Mouse (Mus musculus) erythroblast, embryonic 14.5 days (primary cell): ENCODE measurements around the gene Sema4f. TPM values are rescaled to one million over a fixed set of nuclear protein-coding genes. Genes with fewer than 3 reads are reported as not detected.

Experiments
- H3K27me3 ChIP-seq: 2 replicates; pipeline ENCODE4 v1.6.1; 2012; ENCODE audit warnings: inconsistent platforms; ENCODE audit not compliant: control insufficient read depth
- H3K36me3 ChIP-seq: 2 replicates; pipeline ENCODE4 v1.6.1; 2012; ENCODE audit warnings: mild to moderate bottlenecking, inconsistent platforms; ENCODE audit not compliant: control insufficient read depth
- H3K4me1 ChIP-seq: 2 replicates; pipeline ENCODE4 v1.6.1; 2012; ENCODE audit warnings: inconsistent platforms; ENCODE audit not compliant: control insufficient read depth
- H3K4me3 ChIP-seq: replicated peaks from 2 replicates; pipeline ENCODE3; 2012; ENCODE audit warnings: moderate library complexity, mild to moderate bottlenecking, inconsistent platforms
- H3K9me3 ChIP-seq: 2 replicates; pipeline ENCODE4 v1.6.1; 2012; ENCODE audit warnings: low read length, inconsistent platforms, mixed read lengths; ENCODE audit not compliant: control insufficient read depth
- GATA1 ChIP-seq: IDR thresholded peaks from 2 replicates; pipeline ENCODE4 v1.6.1; 2012; ENCODE audit warnings: low read length, inconsistent platforms, mixed read lengths
- TAL1 ChIP-seq: IDR thresholded peaks from 3 replicates; pipeline ENCODE4 v1.6.1; 2012; ENCODE audit warnings: low read length, inconsistent platforms, mixed read lengths
- polyA plus RNA-seq: library from polyadenylated mRNA; stranded (reverse); fragments of >175 nt; gene quantifications from 2 replicates; pipeline ENCODE4 v1.2.3, GENCODE M21; 2012

Sema4f gene
- polyA plus RNA-seq, 1 experiment: not detected

GRCm38 (mm10) chr6:82885441-82885840, 54.1 kb downstream of the Sema4f start:
- TF ChIP-seq TAL1 (no peak), GATA1 (no peak)
- Histone ChIP-seq H3K4me3 (no peak overlapping the region), H3K27me3 (no peaks in the 10 kb centered on the region), H3K4me1 (no peaks in the 10 kb centered on the region), H3K36me3 (no peaks in the 10 kb centered on the region), H3K9me3 (no peaks in the 10 kb centered on the region)

- H3K27me3 ChIP-seq: no peaks in the 10 kb centered on the region
- TF ChIP-seq TAL1 (no peak), GATA1 (no peak)
- no peaks in the 10 kb centered on the region for H3K36me3 ChIP-seq
- H3K4me1 ChIP-seq: no peaks in the 10 kb centered on the region
- H3K9me3 ChIP-seq: no peaks in the 10 kb centered on the region
- no peak overlapping the region for H3K4me3 ChIP-seq
Observed at GRCm38 (mm10) chr6:82884570-82884969, 55.0 kb downstream of the Sema4f start.

GRCm38 (mm10) chr6:82881485-82882096, 58.0 kb downstream of the Sema4f start:
- H3K4me3 ChIP-seq: no peak overlapping the region
- H3K4me1 ChIP-seq: no peaks in the 10 kb centered on the region
- H3K9me3 ChIP-seq: no peaks in the 10 kb centered on the region
- H3K27me3 ChIP-seq: no peaks in the 10 kb centered on the region
- TF ChIP-seq TAL1 (no peak), GATA1 (no peak)
- no peaks in the 10 kb centered on the region for H3K36me3 ChIP-seq

GRCm38 (mm10) chr6:82880807-82881206, 58.8 kb downstream of the Sema4f start:
- Histone ChIP-seq H3K9me3 (no peaks in the 10 kb centered on the region), H3K4me1 (no peaks in the 10 kb centered on the region), H3K27me3 (no peaks in the 10 kb centered on the region), H3K4me3 (no peak overlapping the region), H3K36me3 (no peaks in the 10 kb centered on the region)
- TF ChIP-seq GATA1: no peak
- TF ChIP-seq TAL1: no peak

DNA sequence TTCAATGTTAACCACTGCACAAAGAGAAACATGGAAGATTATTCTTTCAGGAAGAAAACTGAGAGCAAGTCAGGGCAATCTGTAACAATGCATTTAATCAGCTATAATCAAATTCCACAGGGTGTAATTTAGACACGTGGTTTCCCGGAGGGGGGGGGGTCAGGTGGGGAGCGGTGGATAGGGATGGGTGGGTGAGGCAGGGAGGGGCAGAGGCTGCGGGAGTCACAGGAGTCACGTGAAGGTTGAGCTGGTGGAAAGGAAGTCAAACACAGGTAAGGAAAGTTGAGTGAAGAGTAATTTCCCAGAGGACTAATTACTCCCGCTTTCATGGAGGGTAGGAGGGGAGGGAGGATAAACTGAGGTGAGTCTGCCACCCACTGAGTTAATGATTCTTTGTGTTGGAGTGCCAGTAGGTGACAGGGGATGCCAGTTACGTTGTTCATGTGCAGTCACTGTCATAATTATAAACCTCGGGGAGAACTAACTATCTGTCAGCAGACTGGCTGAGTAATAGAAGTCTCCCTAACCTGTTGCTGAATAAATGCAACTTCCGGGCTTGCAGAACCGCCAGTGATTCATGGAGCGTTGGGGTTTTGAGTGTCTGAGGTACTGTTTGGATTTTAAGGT, 60.0 kb downstream of the Sema4f start:
- TF ChIP-seq TAL1 (no peak), GATA1 (no peak)
- H3K27me3 ChIP-seq: no peaks in the 10 kb centered on the region
- no peak overlapping the region for H3K4me3 ChIP-seq
- H3K9me3 ChIP-seq: no peaks in the 10 kb centered on the region
- H3K4me1 ChIP-seq: no peaks in the 10 kb centered on the region
- H3K36me3 ChIP-seq: no peaks in the 10 kb centered on the region

GRCm38 (mm10) chr6:82875509-82875935, 64.0 kb downstream of the Sema4f start:
- Histone ChIP-seq H3K4me1 (no peaks in the 10 kb centered on the region), H3K9me3 (no peaks in the 10 kb centered on the region), H3K27me3 (no peaks in the 10 kb centered on the region), H3K36me3 (no peaks in the 10 kb centered on the region), H3K4me3 (no peak overlapping the region)
- TF ChIP-seq GATA1 (no peak), TAL1 (no peak)

DNA sequence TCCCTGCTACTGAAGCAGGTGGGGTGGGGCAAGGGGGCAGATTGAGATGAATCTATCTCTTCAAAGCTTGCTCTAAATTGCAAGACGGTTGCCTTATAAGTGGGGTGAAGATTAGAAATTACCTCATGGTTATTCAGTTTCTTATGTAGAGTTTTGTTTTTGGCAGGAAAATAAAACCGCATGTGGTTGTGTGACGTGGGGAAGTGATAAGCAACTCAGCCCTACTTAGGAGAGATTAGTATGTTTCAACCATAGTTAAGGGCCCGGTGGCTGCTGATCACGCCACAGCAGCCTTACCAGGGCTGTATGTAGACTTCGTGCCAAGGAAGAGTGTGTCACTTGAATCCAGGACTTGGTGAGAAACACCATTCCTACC, 67.2 kb downstream of the Sema4f start:
- no peaks in the 10 kb centered on the region for H3K27me3 ChIP-seq
- no peaks in the 10 kb centered on the region for H3K9me3 ChIP-seq
- TF ChIP-seq GATA1 (no peak), TAL1 (no peak)
- no peak overlapping the region for H3K4me3 ChIP-seq
- no peaks in the 10 kb centered on the region for H3K4me1 ChIP-seq
- no peaks in the 10 kb centered on the region for H3K36me3 ChIP-seq

- H3K36me3 ChIP-seq: no peaks in the 10 kb centered on the region
- H3K27me3 ChIP-seq: no peaks in the 10 kb centered on the region
- TF ChIP-seq TAL1: no peak
- no peak for TF ChIP-seq GATA1
- H3K4me3 ChIP-seq: no peak overlapping the region
- no peaks in the 10 kb centered on the region for H3K4me1 ChIP-seq
- no peaks in the 10 kb centered on the region for H3K9me3 ChIP-seq
Observed at GRCm38 (mm10) chr6:82871632-82872331, 67.8 kb downstream of the Sema4f start.

DNA sequence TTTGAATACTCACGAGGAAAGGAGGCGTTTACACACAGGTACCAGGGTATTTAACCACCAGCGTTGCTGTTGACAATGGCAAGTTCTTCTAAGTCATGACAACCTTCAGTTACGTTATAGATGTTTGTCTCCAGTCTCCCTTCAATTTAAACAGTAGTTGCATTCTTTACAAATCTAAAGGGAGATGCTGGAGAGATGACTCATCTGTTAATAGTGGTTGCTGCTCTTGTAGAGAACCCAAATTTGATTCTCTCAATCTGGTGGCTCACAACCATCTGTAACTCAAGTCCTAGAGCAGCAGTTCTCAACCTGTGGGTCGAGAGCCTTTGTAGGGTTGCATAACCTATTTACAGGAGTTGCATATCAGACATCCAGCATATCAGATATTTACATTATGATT, 71.1 kb downstream of the Sema4f start:
- no peaks in the 10 kb centered on the region for H3K36me3 ChIP-seq
- H3K4me3 ChIP-seq: no peak overlapping the region
- no peaks in the 10 kb centered on the region for H3K27me3 ChIP-seq
- no peaks in the 10 kb centered on the region for H3K4me1 ChIP-seq
- H3K9me3 ChIP-seq: no peaks in the 10 kb centered on the region
- TF ChIP-seq TAL1 (no peak), GATA1 (no peak)
